ENCODE assay signal across 22 mouse cellular contexts in genomic region chr1:18974860-18975439, GRCm38 (mm10).
A peak's percentile ranks its signal among the peaks of the same experiment; 100 is the strongest.
DNase-seq lines count a peak whose midpoint lies in the region; ATAC-seq and TF ChIP-seq lines count a peak whose summit lies in the region.
"Had no signal": no experiment of that assay in that cellular context is flagged by ENCODE, and none has a peak within 500 bp of the region (broad histone marks: within the 10 kb centered on the region; RNA-seq: fewer than 3 reads in every experiment).

No protein-coding gene starts in this region.

- ATAC-seq in kidney, embryonic 14.5 days (ENCODE audit: low FRiP score, low TSS enrichment), result peak; percentile 87; the same call in 1 of the 2 replicates
- no peak; the same call in 1 of the 2 replicates for ATAC-seq in kidney, postnatal 0 days (replicated peaks; ENCODE audit: low FRiP score, low read depth)
- no peak for ATAC-seq in midbrain, embryonic 16.5 days
- ATAC-seq in midbrain, embryonic 14.5 days (ENCODE audit: low FRiP score, low TSS enrichment), result no peak
- ATAC-seq: forebrain, embryonic 13.5 days; hindbrain, embryonic 16.5 days; Patski had no signal

- H3K27ac ChIP-seq in kidney, embryonic 14.5 days (ENCODE audit: low read depth, low read length), result no peak overlapping the region
- no peak overlapping the region for H3K27ac ChIP-seq in kidney, postnatal 0 days
- H3K27ac ChIP-seq in midbrain, embryonic 16.5 days (ENCODE audit: low read length), result 0 out of 2 replicates have a peak overlapping the region, but pooled peaks have one; percentile 26
- H3K27ac ChIP-seq in midbrain, embryonic 14.5 days (replicated peaks; ENCODE audit: low read depth, low read length), result no peak overlapping the region
- H3K27ac ChIP-seq: forebrain, embryonic 10.5 days; forebrain, embryonic 13.5 days; hindbrain, embryonic 10.5 days; hindbrain, embryonic 13.5 days had no signal

- no peak overlapping the region for H3K9ac ChIP-seq in kidney, embryonic 14.5 days (ENCODE audit: low read depth, low read length)
- no peak overlapping the region for H3K9ac ChIP-seq in kidney, postnatal 0 days (ENCODE audit: low read depth, low read length)
- no peak overlapping the region for H3K9ac ChIP-seq in midbrain, embryonic 16.5 days (ENCODE audit: low read depth, low read length)
- no peak overlapping the region for H3K9ac ChIP-seq in midbrain, embryonic 14.5 days (replicated peaks; ENCODE audit: low read length)
- H3K9ac ChIP-seq: forebrain, embryonic 13.5 days; hindbrain, embryonic 13.5 days had no signal

- no peak for TF ChIP-seq CTCF in kidney, postnatal 0 days (IDR thresholded peaks at IDR 0.05; ENCODE audit: low read depth)

- DNase-seq in kidney, postnatal 14 days, result no peak
- peak; percentile 31 for DNase-seq in kidney, postnatal 0 days (ENCODE audit: low spot score)
- no peak for DNase-seq in kidney, adult 18-20 months
- no peak for DNase-seq in midbrain, embryonic 14.5 days
- DNase-seq: adrenal gland, postnatal 10 days; adrenal gland, postnatal 36 days; B cell, adult 2 months; cerebellum, adult 18-20 months; cerebellum, postnatal 14 days; gastrocnemius, postnatal 10 days; gastrocnemius, postnatal 36 days had no signal

- no peaks in the 10 kb centered on the region for H3K27me3 ChIP-seq in kidney, embryonic 14.5 days (ENCODE audit: control insufficient read depth, insufficient read depth, low read length)
- no peaks in the 10 kb centered on the region for H3K27me3 ChIP-seq in kidney, postnatal 0 days (ENCODE audit: insufficient read depth, low read length)
- no peaks in the 10 kb centered on the region for H3K27me3 ChIP-seq in midbrain, embryonic 16.5 days (ENCODE audit: control insufficient read depth, insufficient read depth, low read depth, low read length)
- no peaks in the 10 kb centered on the region for H3K27me3 ChIP-seq in midbrain, embryonic 14.5 days (ENCODE audit: control insufficient read depth, insufficient read depth, low read length)
- H3K27me3 ChIP-seq: CH12.LX; forebrain, embryonic 13.5 days; hindbrain, embryonic 13.5 days had no signal

- no peaks in the 10 kb centered on the region for H3K4me1 ChIP-seq in kidney, embryonic 14.5 days (ENCODE audit: control insufficient read depth, insufficient read depth, low read length)
- H3K4me1 ChIP-seq in kidney, postnatal 0 days (replicated peaks; ENCODE audit: insufficient read depth, low read length), result no peaks in the 10 kb centered on the region
- H3K4me1 ChIP-seq in midbrain, embryonic 16.5 days (ENCODE audit: control insufficient read depth, insufficient read depth, low read length), result peaks cover 2% of the 10 kb centered on the region; the same call in 1 of the 2 replicates
- H3K4me1 ChIP-seq in midbrain, embryonic 14.5 days (ENCODE audit: control insufficient read depth, insufficient read depth, low read length), result no peaks in the 10 kb centered on the region
- H3K4me1 ChIP-seq: forebrain, embryonic 10.5 days; forebrain, embryonic 13.5 days; hindbrain, embryonic 10.5 days; hindbrain, embryonic 13.5 days had no signal

- no peak overlapping the region for H3K4me2 ChIP-seq in kidney, embryonic 14.5 days (replicated peaks; ENCODE audit: low read depth, low read length)
- no peak overlapping the region for H3K4me2 ChIP-seq in kidney, postnatal 0 days (ENCODE audit: low read length)
- H3K4me2 ChIP-seq in midbrain, embryonic 16.5 days (ENCODE audit: low read length), result no peak overlapping the region
- no peak overlapping the region for H3K4me2 ChIP-seq in midbrain, embryonic 14.5 days (ENCODE audit: low read length)
- H3K4me2 ChIP-seq: forebrain, embryonic 13.5 days; heart, embryonic 11.5 days; hindbrain, embryonic 13.5 days had no signal

- H3K4me3 ChIP-seq in kidney, embryonic 14.5 days (ENCODE audit: low read length), result no peak overlapping the region
- H3K4me3 ChIP-seq in kidney, postnatal 0 days (replicated peaks; ENCODE audit: low read depth, low read length), result no peak overlapping the region
- H3K4me3 ChIP-seq in midbrain, embryonic 16.5 days (ENCODE audit: low read depth, low read length), result no peak overlapping the region
- H3K4me3 ChIP-seq in midbrain, embryonic 14.5 days (replicated peaks; ENCODE audit: low read depth, low read length), result no peak overlapping the region
- H3K4me3 ChIP-seq: forebrain, embryonic 10.5 days; forebrain, embryonic 13.5 days; hindbrain, embryonic 10.5 days; hindbrain, embryonic 13.5 days had no signal

- no peaks in the 10 kb centered on the region for H3K36me3 ChIP-seq in kidney, embryonic 14.5 days (ENCODE audit: control insufficient read depth, insufficient read depth, low read length)
- no peaks in the 10 kb centered on the region for H3K36me3 ChIP-seq in kidney, postnatal 0 days (ENCODE audit: insufficient read depth, low read length)
- H3K36me3 ChIP-seq in midbrain, embryonic 16.5 days (ENCODE audit: control insufficient read depth, insufficient read depth, low read length), result no peaks in the 10 kb centered on the region
- no peaks in the 10 kb centered on the region for H3K36me3 ChIP-seq in midbrain, embryonic 14.5 days (ENCODE audit: control insufficient read depth, insufficient read depth, low read length)
- H3K36me3 ChIP-seq: forebrain, embryonic 10.5 days; G1E; hindbrain, embryonic 10.5 days; hindbrain, embryonic 13.5 days had no signal

- no peaks in the 10 kb centered on the region for H3K9me3 ChIP-seq in kidney, embryonic 14.5 days (ENCODE audit: control insufficient read depth, low read length)
- no peaks in the 10 kb centered on the region for H3K9me3 ChIP-seq in kidney, postnatal 0 days (replicated peaks; ENCODE audit: low read length)
- H3K9me3 ChIP-seq in midbrain, embryonic 16.5 days (replicated peaks; ENCODE audit: control insufficient read depth, low read length, poor library complexity, severe bottlenecking), result no peaks in the 10 kb centered on the region
- no peaks in the 10 kb centered on the region for H3K9me3 ChIP-seq in midbrain, embryonic 14.5 days (ENCODE audit: control insufficient read depth, low read length)
- H3K9me3 ChIP-seq: forebrain, embryonic 10.5 days; forebrain, embryonic 13.5 days; G1E; hindbrain, embryonic 10.5 days; hindbrain, embryonic 13.5 days had no signal

- WGBS in kidney, embryonic 14.5 days, result 39% methylated on average over 2 of the region's 2 CpGs
- 38% methylated on average over 2 of the region's 2 CpGs for WGBS in kidney, postnatal 0 days
- WGBS in midbrain, embryonic 16.5 days, result 90% methylated on average over 2 of the region's 2 CpGs
- WGBS in midbrain, embryonic 14.5 days, result 79% methylated on average over 2 of the region's 2 CpGs
